Mouse (Mus musculus): ENCODE measurements around the gene Gm12887.

Gene Gm12887

GRCm38 (mm10) chr4:121622003-121622402 lies at the start of gene Gm12887:
Gene Gm12887 (minus strand): TSS chr4:121622103.
- DNase-seq (ENCODE audit: low read depth, low spot score): no peak

GRCm38 (mm10) chr4:121657040-121657439 lies 35.1 kb upstream of the Gm12887 start:
- no peak for DNase-seq (ENCODE audit: low read depth, low spot score)
